Mouse (Mus musculus) liver, adult 2 months (tissue): Measurements from ENCODE around the gene Rhoj.

Experiments used
- CTCF ChIP-seq: fragments of 200-500 bp; IDR thresholded peaks from 2 replicates; pipeline ENCODE4 v1.5.1; 2011; ENCODE audit warnings: low read depth, low read length, control low read depth
- POLR2A ChIP-seq: fragments of 200-500 bp; IDR thresholded peaks from 2 replicates; pipeline ENCODE4 v1.6.1; 2011; ENCODE audit warnings: low read length, control low read depth; ENCODE audit not compliant: insufficient read depth; ENCODE audit errors: extremely low read depth

GRCm38 (mm10) chr12:75387846-75388245 lies 79.7 kb downstream of the Rhoj start:
- TF ChIP-seq CTCF (no peak), POLR2A (no peak)
